Mouse (Mus musculus) stomach, embryonic 16.5 days (tissue): ENCODE data around the gene Spats2l. TPM values are rescaled to one million over a fixed set of nuclear protein-coding genes. Genes with fewer than 3 reads are reported as not detected.

Experiments used
- ATAC-seq: fragments of 200-750 bp; cut with Nextera tagmentation; 2 replicates; pipeline ENCODE4 v1.8.0; 2017; ENCODE audit warnings: moderate number of reproducible peaks, moderate TSS enrichment; ENCODE audit not compliant: insufficient read depth, low FRiP score
- H3K27ac ChIP-seq: fragments of 300-500 bp; sonication (generic); 2 replicates; pipeline ENCODE4 v1.5.1; 2014; ENCODE audit warnings: low read length
- H3K27me3 ChIP-seq: fragments of 300-500 bp; sonication (generic); 2 replicates; pipeline ENCODE4 v1.6.1; 2014; ENCODE audit warnings: low read length, control low read depth, mixed read lengths; ENCODE audit not compliant: control insufficient read depth, insufficient read depth
- H3K36me3 ChIP-seq: fragments of 300-500 bp; sonication (generic); 2 replicates; pipeline ENCODE4 v1.6.1; 2014; ENCODE audit warnings: low read length; ENCODE audit not compliant: control insufficient read depth, insufficient read depth
- H3K4me1 ChIP-seq: fragments of 300-500 bp; sonication (generic); 2 replicates; pipeline ENCODE4 v1.6.1; 2014; ENCODE audit warnings: low read length, control low read depth, mixed read lengths; ENCODE audit not compliant: control insufficient read depth, insufficient read depth
- H3K4me2 ChIP-seq: fragments of 300-500 bp; sonication (generic); 2 replicates; pipeline ENCODE4 v1.6.1; 2014; ENCODE audit warnings: low read depth, low read length, mixed read lengths
- H3K4me3 ChIP-seq: fragments of 300-500 bp; sonication (generic); replicated peaks from 2 replicates; pipeline ENCODE4 v1.5.1; 2014; ENCODE audit warnings: mild to moderate bottlenecking, low read length
- H3K9ac ChIP-seq: fragments of 300-500 bp; sonication (generic); 2 replicates; pipeline ENCODE4 v1.6.1; 2014; ENCODE audit warnings: low read length
- H3K9me3 ChIP-seq: fragments of 300-500 bp; sonication (generic); replicated peaks from 2 replicates; pipeline ENCODE4 v1.6.1; 2016; ENCODE audit warnings: low read length, control low read depth; ENCODE audit not compliant: control insufficient read depth
- WGBS: fragments of 180-500 bp; shearing (Covaris S2); extraction: QIAGEN DNeasy Blood & Tissue Kit; methylation state at CpG from one replicate; pipeline ENCODE4 v1.1.7; 2014; 5-methylcytosine and 5-hydroxymethylcytosine counted together
- polyA plus RNA-seq: library from polyadenylated mRNA; unstranded; fragments of >200 nt; fragmentation: Nextera tagmentation; extraction: Ambion mirVana; gene quantifications from 2 replicates; pipeline ENCODE4 v1.2.1, GENCODE M21; 2015

Gene Spats2l
- polyA plus RNA-seq, 1 experiment from 2014 or later, result 95.9 TPM

GRCm38 (mm10) chr1:57934287-57934686, 160.3 kb downstream of the Spats2l start:
- 65% methylated on average over 1 of the region's 1 CpGs for WGBS
- Histone ChIP-seq H3K4me1 (no peaks in the 10 kb centered on the region), H3K4me3 (no peak overlapping the region), H3K27ac (no peak overlapping the region), H3K9ac (no peak overlapping the region), H3K4me2 (no peak overlapping the region), H3K9me3 (no peaks in the 10 kb centered on the region), H3K36me3 (0 out of 2 replicates have a peak, but pooled peaks cover 4% of the 10 kb centered on the region), H3K27me3 (no peaks in the 10 kb centered on the region)
- no peak for ATAC-seq

DNA sequence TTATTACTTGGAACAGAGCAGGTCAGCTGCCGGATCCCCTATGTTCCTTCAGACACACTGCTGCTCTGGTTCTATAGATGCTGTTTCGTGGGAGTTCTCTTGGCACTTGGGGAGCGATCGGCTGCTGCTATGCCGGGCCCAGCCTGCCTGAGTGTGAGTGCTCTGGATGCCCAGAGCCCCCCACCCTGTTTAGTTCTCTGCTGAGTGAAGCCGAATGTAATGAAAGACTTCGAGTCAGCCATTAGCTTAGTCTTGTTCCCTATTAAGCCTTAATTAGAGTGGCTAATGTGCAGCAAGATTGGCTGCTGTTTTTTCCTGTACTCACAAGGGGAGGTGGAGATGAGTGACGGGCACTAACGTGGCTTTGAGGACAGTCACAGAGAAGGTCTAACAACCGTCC, 166.7 kb downstream of the Spats2l start:
- no peaks in the 10 kb centered on the region for H3K9me3 ChIP-seq
- no peak for ATAC-seq
- no peak overlapping the region for H3K4me3 ChIP-seq
- H3K27me3 ChIP-seq, result no peaks in the 10 kb centered on the region
- H3K27ac ChIP-seq, result no peak overlapping the region
- WGBS, result 77% methylated on average over 10 of the region's 10 CpGs
- H3K4me1 ChIP-seq, result no peaks in the 10 kb centered on the region
- H3K36me3 ChIP-seq, result 0 out of 2 replicates have a peak, but pooled peaks cover 4% of the 10 kb centered on the region
- no peak overlapping the region for H3K4me2 ChIP-seq
- H3K9ac ChIP-seq, result no peak overlapping the region

GRCm38 (mm10) chr1:57941095-57941494, 167.1 kb downstream of the Spats2l start:
- no peak overlapping the region for H3K9ac ChIP-seq
- H3K4me3 ChIP-seq, result no peak overlapping the region
- H3K27ac ChIP-seq, result no peak overlapping the region
- WGBS, result 73% methylated on average over 7 of the region's 7 CpGs
- no peaks in the 10 kb centered on the region for H3K27me3 ChIP-seq
- ATAC-seq, result no peak
- H3K9me3 ChIP-seq, result no peaks in the 10 kb centered on the region
- no peaks in the 10 kb centered on the region for H3K4me1 ChIP-seq
- no peak overlapping the region for H3K4me2 ChIP-seq
- 0 out of 2 replicates have a peak, but pooled peaks cover 4% of the 10 kb centered on the region for H3K36me3 ChIP-seq

DNA sequence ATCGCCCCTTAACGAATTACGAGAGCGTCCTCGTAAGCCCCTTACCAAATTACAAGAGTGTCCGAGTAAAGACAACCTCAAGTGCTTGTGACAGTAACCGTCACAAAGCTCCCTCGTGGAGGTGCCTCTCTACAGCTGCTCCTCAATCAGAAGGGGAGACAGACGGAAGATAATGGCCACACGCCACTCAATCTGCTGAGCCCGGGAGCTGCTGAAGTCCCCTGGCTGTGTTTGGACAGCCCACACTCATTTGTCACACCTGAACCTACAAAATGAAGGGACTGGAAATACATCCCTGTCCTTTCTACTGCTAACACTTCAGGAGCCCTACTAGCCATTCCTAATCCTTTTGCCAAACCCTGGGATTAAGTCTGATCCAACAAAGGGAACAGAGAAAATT, 167.8 kb downstream of the Spats2l start:
- Histone ChIP-seq H3K9me3 (no peaks in the 10 kb centered on the region), H3K27ac (no peak overlapping the region), H3K4me3 (no peak overlapping the region), H3K27me3 (no peaks in the 10 kb centered on the region), H3K9ac (no peak overlapping the region), H3K36me3 (0 out of 2 replicates have a peak, but pooled peaks cover 4% of the 10 kb centered on the region), H3K4me2 (no peak overlapping the region), H3K4me1 (no peaks in the 10 kb centered on the region)
- no peak for ATAC-seq
- 66% methylated on average over 11 of the region's 11 CpGs for WGBS

DNA sequence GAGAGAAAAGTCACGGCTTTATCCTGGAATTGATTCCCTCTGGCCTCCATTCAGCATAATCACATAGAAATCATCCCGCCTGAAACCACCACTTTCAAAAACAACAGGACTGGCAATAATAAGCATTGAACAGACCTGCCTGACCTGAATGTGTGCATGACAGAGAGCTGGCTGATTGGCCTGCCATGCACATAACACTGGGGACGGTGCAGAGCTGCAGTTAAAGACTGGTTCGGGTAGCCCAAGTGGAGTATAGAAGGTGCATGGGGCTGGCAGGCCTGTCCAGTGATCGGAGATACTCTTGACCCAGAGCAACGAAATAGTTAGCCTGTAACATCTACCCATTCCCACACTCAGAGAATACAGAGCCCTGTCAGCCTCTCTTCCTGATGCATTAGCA, 168.3 kb downstream of the Spats2l start:
- Histone ChIP-seq H3K27me3 (no peaks in the 10 kb centered on the region), H3K27ac (no peak overlapping the region), H3K4me3 (no peak overlapping the region), H3K9ac (no peak overlapping the region), H3K4me2 (no peak overlapping the region), H3K4me1 (no peaks in the 10 kb centered on the region), H3K36me3 (0 out of 2 replicates have a peak, but pooled peaks cover 4% of the 10 kb centered on the region), H3K9me3 (no peaks in the 10 kb centered on the region)
- 78% methylated on average over 6 of the region's 6 CpGs for WGBS
- ATAC-seq, result no peak

DNA sequence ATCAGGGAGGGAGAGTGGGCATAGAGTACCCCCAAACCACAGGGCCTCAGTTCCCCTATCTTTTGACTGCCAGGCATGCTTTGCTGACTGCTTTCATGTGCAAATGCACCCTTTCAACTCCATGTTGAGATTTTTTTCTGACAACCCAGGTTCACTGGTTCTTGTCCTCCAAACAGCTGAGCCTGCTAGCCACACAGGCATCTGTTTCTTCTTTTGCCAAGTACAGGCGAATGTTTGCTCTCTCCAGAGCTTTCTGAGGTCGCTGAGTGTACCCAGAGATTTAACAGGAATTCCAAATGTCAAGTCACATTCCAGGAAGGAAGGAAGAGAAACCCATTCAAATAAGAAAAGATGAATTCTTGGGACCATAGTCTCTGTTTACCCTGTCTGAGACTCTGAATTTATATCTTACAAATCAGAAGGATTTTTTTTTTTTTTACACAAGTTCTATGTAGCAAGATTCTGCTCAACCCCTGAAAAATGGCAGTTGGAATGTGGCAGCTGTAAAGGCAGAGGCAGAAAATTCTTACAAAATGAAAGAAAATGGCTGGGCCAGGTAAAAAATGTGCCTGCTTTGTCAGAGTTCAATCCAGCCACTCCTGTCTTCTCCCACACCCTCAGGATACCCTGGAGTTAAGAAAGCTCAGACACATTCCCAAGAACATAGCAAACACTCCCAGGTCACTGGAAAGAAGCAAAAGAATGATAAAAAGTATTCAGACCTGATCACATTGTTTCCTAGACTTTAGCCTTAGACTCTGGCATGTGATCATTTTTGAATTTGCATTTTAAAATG, 173.8 kb downstream of the Spats2l start:
- Histone ChIP-seq H3K36me3 (no peaks in the 10 kb centered on the region), H3K27me3 (no peaks in the 10 kb centered on the region), H3K9ac (no peak overlapping the region), H3K9me3 (no peaks in the 10 kb centered on the region), H3K27ac (no peak overlapping the region), H3K4me3 (no peak overlapping the region), H3K4me2 (no peak overlapping the region), H3K4me1 (no peaks in the 10 kb centered on the region)
- ATAC-seq, result no peak
- WGBS, result 11% methylated on average over 2 of the region's 2 CpGs

DNA sequence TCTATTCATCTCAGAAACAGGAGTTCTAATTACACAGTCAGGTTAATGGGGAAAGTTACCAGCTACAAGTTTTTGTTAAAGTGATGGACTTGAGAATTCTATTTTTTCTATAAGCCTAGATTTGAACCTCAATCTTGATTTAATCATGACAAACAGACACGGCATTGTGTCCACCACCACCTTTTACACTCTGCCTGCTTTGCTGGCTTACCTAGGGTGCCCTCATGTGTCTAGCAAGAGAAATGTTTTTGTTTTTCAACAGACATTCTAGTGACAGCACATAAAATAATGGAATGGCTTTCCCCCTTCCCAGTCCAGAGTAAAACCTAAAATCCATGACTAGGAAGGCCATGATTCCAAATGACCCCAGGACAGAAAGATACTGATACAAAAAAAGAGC, 175.2 kb downstream of the Spats2l start:
- 18% methylated on average over 1 of the region's 1 CpGs for whole genome bisulfite sequencing

DNA sequence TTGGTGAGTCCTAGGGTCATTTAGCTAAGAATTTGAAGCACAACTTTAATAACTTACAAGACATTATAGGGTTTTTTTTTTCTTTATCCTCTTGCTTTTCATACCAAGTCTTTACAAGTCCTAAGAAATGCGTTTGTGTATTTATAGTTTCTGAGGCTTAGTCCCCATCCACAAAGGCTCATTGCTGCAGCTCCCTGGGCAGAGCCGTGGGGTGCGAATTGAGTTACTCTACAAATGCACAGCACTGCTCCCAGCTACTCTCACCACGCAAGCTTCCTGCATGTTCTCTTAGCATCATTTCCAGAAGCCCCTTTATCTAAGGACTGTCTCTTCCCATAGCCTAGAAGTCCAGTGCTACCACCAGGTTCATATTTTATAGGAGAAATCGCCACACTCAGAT, 175.8 kb downstream of the Spats2l start:
- H3K4me3 ChIP-seq, result no peak overlapping the region
- 77% methylated on average over 5 of the region's 5 CpGs for WGBS
- no peaks in the 10 kb centered on the region for H3K27me3 ChIP-seq
- H3K4me1 ChIP-seq, result no peaks in the 10 kb centered on the region
- ATAC-seq, result no peak
- peaks cover 1% of the 10 kb centered on the region; the same call in 1 of the 2 replicates for H3K36me3 ChIP-seq
- H3K9me3 ChIP-seq, result no peaks in the 10 kb centered on the region
- no peak overlapping the region for H3K4me2 ChIP-seq
- no peak overlapping the region for H3K27ac ChIP-seq
- H3K9ac ChIP-seq, result no peak overlapping the region

More for the DNA sequence above, 175.2 kb downstream of the Spats2l start:
- Histone ChIP-seq H3K4me1 (no peaks in the 10 kb centered on the region), H3K9me3 (no peaks in the 10 kb centered on the region), H3K27ac (no peak overlapping the region), H3K36me3 (no peaks in the 10 kb centered on the region), H3K27me3 (no peaks in the 10 kb centered on the region), H3K4me2 (no peak overlapping the region), H3K9ac (no peak overlapping the region), H3K4me3 (no peak overlapping the region)
- ATAC-seq, result no peak

- peaks cover 8% of the 10 kb centered on the region; the same call in 1 of the 2 replicates for H3K36me3 ChIP-seq
- no peak overlapping the region for H3K27ac ChIP-seq
- H3K27me3 ChIP-seq, result no peaks in the 10 kb centered on the region
- WGBS, result 95% methylated on average over 4 of the region's 4 CpGs
- no peaks in the 10 kb centered on the region for H3K4me1 ChIP-seq
- no peak overlapping the region for H3K4me2 ChIP-seq
- no peaks in the 10 kb centered on the region for H3K9me3 ChIP-seq
- no peak overlapping the region for H3K4me3 ChIP-seq
- H3K9ac ChIP-seq, result no peak overlapping the region
- ATAC-seq, result no peak
Measured at GRCm38 (mm10) chr1:57952509-57952908, 178.5 kb downstream of the Spats2l start.
